ENCODE assay signal across 19 mouse cellular contexts in the genomic region with DNA sequence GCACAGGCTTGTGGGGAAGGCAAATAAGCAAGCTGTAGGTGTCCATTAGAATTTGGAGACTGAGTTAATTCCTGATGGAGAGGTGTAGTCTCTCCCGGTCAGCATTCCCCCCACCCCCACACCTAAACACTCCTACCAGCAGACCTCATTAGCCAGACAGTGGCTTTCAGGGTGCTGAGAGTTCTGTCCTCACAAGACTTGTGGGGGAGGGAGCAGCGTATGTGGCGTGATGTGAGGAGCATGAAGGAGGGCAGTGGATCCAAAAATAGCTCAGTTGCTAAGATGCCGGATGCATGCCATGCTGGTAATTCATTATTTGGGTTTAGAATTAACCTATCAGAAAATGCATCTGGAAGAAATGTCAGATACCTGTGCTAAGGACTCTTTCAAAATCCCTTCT.
DNase-seq lines count a peak whose midpoint lies in the region; ATAC-seq and TF ChIP-seq lines count a peak whose summit lies in the region.
"Had no signal": no experiment of that assay in that cellular context is flagged by ENCODE, and none has a peak within 500 bp of the region (broad histone marks: within the 10 kb centered on the region; RNA-seq: fewer than 3 reads in every experiment).

No protein-coding gene starts in this region.

- H3K27ac ChIP-seq in cerebellum, adult 2 months (ENCODE audit: insufficient read depth, low read length), result no peak overlapping the region
- H3K27ac ChIP-seq in left cerebral cortex, adult 2 months, result peak overlapping the region; percentile 48
- no peak overlapping the region for H3K27ac ChIP-seq in heart, embryonic 11.5 days (ENCODE audit: low read depth, low read length)
- H3K27ac ChIP-seq: forebrain, embryonic 13.5 days; hindbrain, embryonic 13.5 days; intestine, embryonic 15.5 days; kidney, postnatal 0 days; limb, embryonic 13.5 days; liver, embryonic 15.5 days; neural tube, embryonic 13.5 days had no signal

- ATAC-seq in cerebellum, adult (ENCODE audit: insufficient number of reproducible peaks, low FRiP score, low TSS enrichment), result 0 out of 2 replicates have a peak, but pooled peaks have one; percentile 36
- ATAC-seq in heart, embryonic 11.5 days (replicated peaks; ENCODE audit: insufficient number of reproducible peaks, low FRiP score, low TSS enrichment), result no peak
- ATAC-seq: forebrain, embryonic 13.5 days; intestine, embryonic 15.5 days had no signal

- TF ChIP-seq POLR2A in cerebellum, adult 2 months (IDR thresholded peaks at IDR 0.05; ENCODE audit: borderline replicate concordance, insufficient read depth, low read length), result no peak

- intact Hi-C loops in left cerebral cortex, adult 2 months (cut with DNase I), result no loop called here

- no peak overlapping the region for H3K4me3 ChIP-seq in cerebellum, adult 2 months (replicated peaks; ENCODE audit: insufficient read depth, low read depth, low read length)
- H3K4me3 ChIP-seq in left cerebral cortex, adult 2 months, result no peak overlapping the region
- H3K4me3 ChIP-seq in heart, embryonic 11.5 days (ENCODE audit: low read depth, low read length), result no peak overlapping the region
- H3K4me3 ChIP-seq: forebrain, embryonic 13.5 days; hindbrain, embryonic 13.5 days; intestine, embryonic 15.5 days; limb, embryonic 13.5 days; liver, embryonic 15.5 days; neural tube, embryonic 13.5 days had no signal

- no peak for TF ChIP-seq CTCF in cerebellum, adult 2 months (IDR thresholded peaks at IDR 0.05; ENCODE audit: borderline replicate concordance, insufficient read depth, low read depth, low read length)
- TF ChIP-seq CTCF in left cerebral cortex, adult 2 months (IDR thresholded peaks at IDR 0.05), result no peak

- H3K4me1 ChIP-seq in cerebellum, adult 2 months (ENCODE audit: control insufficient read depth, insufficient read depth, low read length), result peaks cover 11% of the 10 kb centered on the region
- peaks cover 17% of the 10 kb centered on the region for H3K4me1 ChIP-seq in heart, embryonic 11.5 days (ENCODE audit: control insufficient read depth, insufficient read depth, low read length)
- H3K4me1 ChIP-seq: liver, embryonic 15.5 days had no signal

- WGBS in cerebellum, adult 2 months, result 11% methylated on average over 4 of the region's 4 CpGs
- 23% methylated on average over 4 of the region's 4 CpGs for WGBS in heart, embryonic 11.5 days (ENCODE audit: insufficient replicate concordance)

- no peak overlapping the region for H3K4me2 ChIP-seq in heart, embryonic 11.5 days
- H3K4me2 ChIP-seq: forebrain, embryonic 13.5 days; hindbrain, embryonic 13.5 days; intestine, embryonic 15.5 days; limb, embryonic 13.5 days; liver, embryonic 15.5 days; neural tube, embryonic 13.5 days had no signal

- no peaks in the 10 kb centered on the region for H3K36me3 ChIP-seq in heart, embryonic 11.5 days (ENCODE audit: control insufficient read depth, insufficient read depth, low read length)
- H3K36me3 ChIP-seq: hindbrain, embryonic 13.5 days; intestine, embryonic 15.5 days; limb, embryonic 13.5 days; liver, embryonic 15.5 days; neural tube, embryonic 13.5 days had no signal

- no peaks in the 10 kb centered on the region for H3K9me3 ChIP-seq in heart, embryonic 11.5 days (replicated peaks; ENCODE audit: control insufficient read depth, low read length)
- H3K9me3 ChIP-seq: forebrain, embryonic 13.5 days; hindbrain, embryonic 13.5 days; intestine, embryonic 15.5 days; limb, embryonic 13.5 days; liver, embryonic 15.5 days; neural tube, embryonic 13.5 days had no signal

- H3K9ac ChIP-seq in heart, embryonic 11.5 days (ENCODE audit: low read depth, low read length), result 0 out of 2 replicates have a peak overlapping the region, but pooled peaks have one; percentile 7
- H3K9ac ChIP-seq: forebrain, embryonic 13.5 days; hindbrain, embryonic 13.5 days; intestine, embryonic 15.5 days; limb, embryonic 13.5 days; liver, embryonic 15.5 days; neural tube, embryonic 13.5 days had no signal

- no peak for DNase-seq in cerebellum, adult 2 months
- DNase-seq in left cerebral cortex, adult 2 months (ENCODE audit: extremely low spot score in 1 of 2, low spot score in 2 of 2), result no peak
- DNase-seq in left cerebral cortex, adult 11 months (ENCODE audit: low spot score), result no peak
- DNase-seq in heart, postnatal 4 days, result peak; percentile 20
- no peak for DNase-seq in urinary bladder, postnatal 14 days (ENCODE audit: low spot score)
- DNase-seq in layer of hippocampus, adult 18-20 months (ENCODE audit: low spot score in 2 of 2), result no peak
- DNase-seq: adrenal gland, adult 2 months; cerebellum, adult 18-20 months; gastrocnemius, postnatal 36 days; thymus, postnatal 14 days had no signal

- no peaks in the 10 kb centered on the region for H3K27me3 ChIP-seq in cerebellum, adult 2 months (ENCODE audit: control insufficient read depth, insufficient read depth, low read length)
- H3K27me3 ChIP-seq in heart, embryonic 11.5 days (ENCODE audit: control insufficient read depth, insufficient read depth, low read length), result no peaks in the 10 kb centered on the region
- H3K27me3 ChIP-seq: hindbrain, embryonic 13.5 days; intestine, embryonic 15.5 days; limb, embryonic 13.5 days; liver, embryonic 15.5 days; neural tube, embryonic 13.5 days had no signal
